Mouse (Mus musculus): Measurements from ENCODE around the gene Spa17.

- no peak for TF ChIP-seq CTCF (IDR thresholded peaks at IDR 0.05; ENCODE audit: low read depth, low read length)
- no peak for TF ChIP-seq POLR2A (IDR thresholded peaks at IDR 0.05; ENCODE audit: extremely low read depth, insufficient read depth, low read length)
Observed at GRCm38 (mm10) chr9:37634269-37634668, 20.7 kb upstream of the Spa17 start.

Measured in liver, adult 2 months (tissue).